Mouse (Mus musculus) intestine, postnatal 0 days (tissue): Measurements from ENCODE around the gene Mettl16. TPM values are rescaled to one million over a fixed set of nuclear protein-coding genes. Genes with fewer than 3 reads are reported as not detected.

Experiments used
- ATAC-seq: fragments of 200-750 bp; cut with Nextera tagmentation; 2 replicates; pipeline ENCODE4 v1.8.0; 2017; ENCODE audit warnings: mild to moderate bottlenecking, moderate TSS enrichment, moderate library complexity
- H3K27ac ChIP-seq: fragments of 300-500 bp; sonication (generic); 2 replicates; pipeline ENCODE4 v1.5.1; 2014; ENCODE audit warnings: mild to moderate bottlenecking, low read depth, low read length, moderate library complexity
- H3K27me3 ChIP-seq: fragments of 300-500 bp; sonication (generic); replicated peaks from 2 replicates; pipeline ENCODE4 v1.6.1; 2014; ENCODE audit warnings: low read length, mixed read lengths; ENCODE audit not compliant: control insufficient read depth, insufficient read depth
- H3K36me3 ChIP-seq: fragments of 300-500 bp; sonication (generic); 2 replicates; pipeline ENCODE4 v1.6.1; 2014; ENCODE audit warnings: mild to moderate bottlenecking, moderate library complexity; ENCODE audit not compliant: control insufficient read depth, insufficient read depth
- H3K4me1 ChIP-seq: fragments of 300-500 bp; sonication (generic); replicated peaks from 2 replicates; pipeline ENCODE4 v1.6.1; 2014; ENCODE audit warnings: antibody characterized with exemption, low read length, mixed read lengths; ENCODE audit not compliant: control insufficient read depth, insufficient read depth
- H3K4me2 ChIP-seq: fragments of 300-500 bp; sonication (generic); replicated peaks from 2 replicates; pipeline ENCODE4 v1.6.1; 2014; ENCODE audit warnings: low read depth, mild to moderate bottlenecking, moderate library complexity
- H3K4me3 ChIP-seq: fragments of 300-500 bp; sonication (generic); 2 replicates; pipeline ENCODE4 v1.5.1; 2014; ENCODE audit warnings: low read depth, low read length
- H3K9ac ChIP-seq: fragments of 300-500 bp; sonication (generic); 2 replicates; pipeline ENCODE4 v1.6.1; 2014; ENCODE audit warnings: mild to moderate bottlenecking, low read depth, low read length
- H3K9me3 ChIP-seq: fragments of 300-500 bp; sonication (generic); 2 replicates; pipeline ENCODE4 v1.6.1; 2016; ENCODE audit warnings: mixed run types; ENCODE audit not compliant: control insufficient read depth
- CTCF ChIP-seq: sonication (generic); IDR thresholded peaks from 2 replicates; pipeline ENCODE4 v1.5.1; 2016; ENCODE audit warnings: low read depth, mild to moderate bottlenecking, control low read depth, antibody characterized with exemption, moderate library complexity
- WGBS: fragments of 180-500 bp; shearing (Covaris S2); extraction: QIAGEN DNeasy Blood & Tissue Kit; methylation state at CpG from one replicate; pipeline ENCODE4 v1.1.7; 2014; 5-methylcytosine and 5-hydroxymethylcytosine counted together
- polyA plus RNA-seq: library from polyadenylated mRNA; unstranded; fragments of >200 nt; fragmentation: Nextera tagmentation; extraction: Ambion mirVana; gene quantifications from 2 replicates; pipeline ENCODE4 v1.2.1, GENCODE M21; 2015

Gene Mettl16
- polyA plus RNA-seq, 1 experiment from 2014 or later, result 9.6 TPM

GRCm38 (mm10) chr11:74820921-74821320 is 50.3 kb downstream of the Mettl16 start:
- no peak for TF ChIP-seq CTCF

GRCm38 (mm10) chr11:74821463-74821862 is 50.8 kb downstream of the Mettl16 start:
- Histone ChIP-seq H3K4me1 (no peaks in the 10 kb centered on the region), H3K36me3 (peaks cover 18% of the 10 kb centered on the region), H3K4me3 (no peak overlapping the region), H3K9ac (no peak overlapping the region), H3K27ac (no peak overlapping the region), H3K27me3 (no peaks in the 10 kb centered on the region), H3K4me2 (no peak overlapping the region), H3K9me3 (no peaks in the 10 kb centered on the region)
- no peak for ATAC-seq
- peak; percentile 72 for TF ChIP-seq CTCF
- WGBS, result 32% methylated on average over 1 of the region's 1 CpGs

More at GRCm38 (mm10) chr11:74820921-74821320, 50.3 kb downstream of the Mettl16 start:
- Histone ChIP-seq H3K9ac (no peak overlapping the region), H3K4me1 (no peaks in the 10 kb centered on the region), H3K27me3 (no peaks in the 10 kb centered on the region), H3K9me3 (no peaks in the 10 kb centered on the region), H3K36me3 (peaks cover 18% of the 10 kb centered on the region), H3K4me3 (no peak overlapping the region), H3K27ac (no peak overlapping the region), H3K4me2 (no peak overlapping the region)
- no peak for ATAC-seq
- 60% methylated on average over 1 of the region's 1 CpGs for WGBS

GRCm38 (mm10) chr11:74822746-74823440 is 52.3 kb downstream of the Mettl16 start:
- Histone ChIP-seq H3K27me3 (no peaks in the 10 kb centered on the region), H3K4me1 (peaks cover 3% of the 10 kb centered on the region; the same call in 1 of the 2 replicates), H3K9ac (no peak overlapping the region), H3K4me3 (no peak overlapping the region), H3K4me2 (peak overlapping the region; percentile 44), H3K9me3 (no peaks in the 10 kb centered on the region), H3K27ac (peak overlapping the region; percentile 85), H3K36me3 (peaks cover 6% of the 10 kb centered on the region; the same call in 1 of the 2 replicates)
- TF ChIP-seq CTCF, result 0 out of 2 replicates have a peak, but pooled peaks have one; percentile 9
- ATAC-seq, result peak; percentile 50
- 56% methylated on average over 7 of the region's 7 CpGs for WGBS

- 34% methylated on average over 7 of the region's 7 CpGs for WGBS
- TF ChIP-seq CTCF, result no peak
- peak; percentile 21 for ATAC-seq
- H3K27me3 ChIP-seq, result no peaks in the 10 kb centered on the region
- H3K4me1 ChIP-seq, result peaks cover 13% of the 10 kb centered on the region; the same call in 1 of the 2 replicates
- no peaks in the 10 kb centered on the region for H3K9me3 ChIP-seq
- H3K27ac ChIP-seq, result peak overlapping the region; percentile 86
- no peak overlapping the region for H3K9ac ChIP-seq
- H3K4me2 ChIP-seq, result peak overlapping the region; percentile 35
- 0 out of 2 replicates have a peak, but pooled peaks cover 4% of the 10 kb centered on the region for H3K36me3 ChIP-seq
- H3K4me3 ChIP-seq, result no peak overlapping the region
Observed at GRCm38 (mm10) chr11:74826151-74826550, 55.5 kb downstream of the Mettl16 start.

- Histone ChIP-seq H3K27me3 (no peaks in the 10 kb centered on the region), H3K36me3 (0 out of 2 replicates have a peak, but pooled peaks cover 4% of the 10 kb centered on the region), H3K4me3 (no peak overlapping the region), H3K4me2 (peak overlapping the region; percentile 35), H3K9ac (no peak overlapping the region), H3K27ac (peak overlapping the region; percentile 86), H3K4me1 (peaks cover 13% of the 10 kb centered on the region; the same call in 1 of the 2 replicates), H3K9me3 (no peaks in the 10 kb centered on the region)
- ATAC-seq, result peak; percentile 40
- no peak for TF ChIP-seq CTCF
- WGBS, result 48% methylated on average over 5 of the region's 5 CpGs
Observed at GRCm38 (mm10) chr11:74826702-74827101, 56.1 kb downstream of the Mettl16 start.

GRCm38 (mm10) chr11:74827791-74828403 is 57.3 kb downstream of the Mettl16 start:
- Histone ChIP-seq H3K9ac (no peak overlapping the region), H3K4me2 (no peak overlapping the region), H3K27ac (peak overlapping the region; percentile 50), H3K36me3 (0 out of 2 replicates have a peak, but pooled peaks cover 4% of the 10 kb centered on the region), H3K4me3 (no peak overlapping the region), H3K27me3 (no peaks in the 10 kb centered on the region), H3K9me3 (no peaks in the 10 kb centered on the region), H3K4me1 (peaks cover 13% of the 10 kb centered on the region; the same call in 1 of the 2 replicates)
- no peak for TF ChIP-seq CTCF
- WGBS, result 68% methylated on average over 7 of the region's 7 CpGs
- no peak for ATAC-seq
